Mouse (Mus musculus) layer of hippocampus, postnatal 36 days (tissue): ENCODE data around the gene Ap3d1. TPM values are rescaled to one million over a fixed set of nuclear protein-coding genes. Genes with fewer than 3 reads are reported as not detected.

Experiments
- DNase-seq, 2 experiments: peaks; one replicate each; pipeline ENCODE4 v3.0.0; 2022
- total RNA-seq, 2 experiments: library from RNA; stranded (reverse); gene quantifications; 2 replicates each; pipeline ENCODE4 v1.2.3; 2021

Gene Ap3d1
- total RNA-seq, 2 experiments from 2014 or later: 142 to 147 TPM

GRCm38 (mm10) chr10:80757717-80758116 lies 15.7 kb upstream of the Ap3d1 start:
- peak; percentile 50 to 61 for DNase-seq

GRCm38 (mm10) chr10:80756967-80757366 lies 14.9 kb upstream of the Ap3d1 start:
- no peak for DNase-seq

- DNase-seq: no peak
Observed at GRCm38 (mm10) chr10:80756509-80756908, 14.4 kb upstream of the Ap3d1 start.

GRCm38 (mm10) chr10:80756099-80756498 lies 14.0 kb upstream of the Ap3d1 start:
- no peak for DNase-seq

- DNase-seq: no peak
Observed at GRCm38 (mm10) chr10:80755291-80756015, 13.4 kb upstream of the Ap3d1 start.

GRCm38 (mm10) chr10:80754594-80755290 lies 12.7 kb upstream of the Ap3d1 start, which contains the start of gene Dot1l:
Dot1l (plus strand) TSS chr10:80755206.
- peak; percentile 97 to 99 for DNase-seq

GRCm38 (mm10) chr10:80752079-80752625 lies 10.1 kb upstream of the Ap3d1 start:
- no peak for DNase-seq

GRCm38 (mm10) chr10:80751188-80751832 lies 9.2 kb upstream of the Ap3d1 start:
- no peak for DNase-seq

- no peak for DNase-seq
Observed at GRCm38 (mm10) chr10:80748609-80749008, 6.5 kb upstream of the Ap3d1 start.

GRCm38 (mm10) chr10:80747410-80747809 lies 5.3 kb upstream of the Ap3d1 start:
- DNase-seq: peak; percentile 71 to 74

- no peak for DNase-seq
Observed at GRCm38 (mm10) chr10:80744262-80744661, 2.2 kb upstream of the Ap3d1 start.

GRCm38 (mm10) chr10:80741634-80742179 lies 357 bp downstream of the Ap3d1 start:
- peak in 1 of 2 experiments; percentile 47 for DNase-seq

- DNase-seq: no peak
Observed at GRCm38 (mm10) chr10:80741146-80741545, 918 bp downstream of the Ap3d1 start.

- DNase-seq: no peak
Observed at GRCm38 (mm10) chr10:80738657-80739056, 3.4 kb downstream of the Ap3d1 start.

GRCm38 (mm10) chr10:80736731-80737130 lies 5.3 kb downstream of the Ap3d1 start:
- DNase-seq: no peak

- no peak for DNase-seq
Observed at GRCm38 (mm10) chr10:80732611-80733101, 9.4 kb downstream of the Ap3d1 start.

- no peak for DNase-seq
Observed at GRCm38 (mm10) chr10:80727369-80728127, 14.5 kb downstream of the Ap3d1 start.

GRCm38 (mm10) chr10:80717281-80717680 lies 24.8 kb downstream of the Ap3d1 start:
- DNase-seq: no peak

GRCm38 (mm10) chr10:80710834-80711233 lies 31.2 kb downstream of the Ap3d1 start:
- DNase-seq: no peak

GRCm38 (mm10) chr10:80705479-80705878 lies 36.6 kb downstream of the Ap3d1 start:
- DNase-seq: no peak

- DNase-seq: no peak
Observed at GRCm38 (mm10) chr10:80705033-80705432, 37.0 kb downstream of the Ap3d1 start.

GRCm38 (mm10) chr10:80704418-80704817 lies 37.6 kb downstream of the Ap3d1 start:
- no peak for DNase-seq
